Mouse (Mus musculus) midbrain, embryonic 15.5 days (tissue): ENCODE results near the gene Rwdd2a. TPM values are rescaled to one million over a fixed set of nuclear protein-coding genes. Genes with fewer than 3 reads are reported as not detected.
"Not testable (repeated sequence)": the region's sequence is repeated elsewhere in the genome, so short reads cannot be mapped to it uniquely, and the experiment has no call there.

Experiments
- ATAC-seq: fragments of 200-750 bp; cut with Nextera tagmentation; replicated peaks from 2 replicates; pipeline ENCODE4 v1.8.0; 2017; ENCODE audit warnings: moderate TSS enrichment
- H3K27ac ChIP-seq: fragments of 300-500 bp; sonication (generic); 2 replicates; pipeline ENCODE4 v1.5.1; 2015; ENCODE audit warnings: mild to moderate bottlenecking, inconsistent platforms
- H3K27me3 ChIP-seq: fragments of 300-500 bp; sonication (generic); replicated peaks from 2 replicates; pipeline ENCODE4 v1.6.1; 2015; ENCODE audit warnings: inconsistent platforms
- H3K36me3 ChIP-seq: fragments of 300-500 bp; sonication (generic); replicated peaks from 2 replicates; pipeline ENCODE4 v1.6.1; 2015; ENCODE audit warnings: inconsistent platforms
- H3K4me1 ChIP-seq: fragments of 300-500 bp; sonication (generic); 2 replicates; pipeline ENCODE4 v1.6.1; 2015; ENCODE audit warnings: inconsistent platforms
- H3K4me2 ChIP-seq: fragments of 300-500 bp; sonication (generic); 2 replicates; pipeline ENCODE4 v1.6.1; 2015; ENCODE audit warnings: inconsistent platforms, mild to moderate bottlenecking, moderate library complexity
- H3K4me3 ChIP-seq: fragments of 300-500 bp; sonication (generic); 2 replicates; pipeline ENCODE4 v1.5.1; 2015; ENCODE audit warnings: mild to moderate bottlenecking, inconsistent platforms
- H3K9ac ChIP-seq: fragments of 300-500 bp; sonication (generic); 2 replicates; pipeline ENCODE4 v1.6.1; 2015; ENCODE audit warnings: mild to moderate bottlenecking, inconsistent platforms
- H3K9me3 ChIP-seq: fragments of 300-500 bp; sonication (generic); 2 replicates; pipeline ENCODE4 v1.6.1; 2016; ENCODE audit warnings: inconsistent platforms
- WGBS: fragments of 180-500 bp; shearing (Covaris S2); methylation state at CpG from one replicate; pipeline ENCODE4 v1.1.7; 2015; ENCODE audit warnings: mixed read lengths; 5-methylcytosine and 5-hydroxymethylcytosine counted together
- polyA plus RNA-seq: library from polyadenylated mRNA; unstranded; fragments of >200 nt; fragmentation: Nextera tagmentation; extraction: Ambion mirVana; gene quantifications from 2 replicates; pipeline ENCODE4 v1.2.1, GENCODE M21; 2015

Gene Rwdd2a
- polyA plus RNA-seq, 1 experiment from 2014 or later: 17.6 TPM

- no peak overlapping the region for H3K9ac ChIP-seq
- H3K27ac ChIP-seq: no peak overlapping the region
- 82% methylated on average over 10 of the region's 10 CpGs for WGBS
Measured at GRCm38 (mm10) chr9:86570261-86570890, 1.4 kb upstream of the Rwdd2a start.

GRCm38 (mm10) chr9:86570946-86571345 lies 845 bp upstream of the Rwdd2a start:
- H3K27me3 ChIP-seq: no peaks in the 10 kb centered on the region
- H3K36me3 ChIP-seq: peaks cover 19% of the 10 kb centered on the region; the same call in 1 of the 2 replicates
- peak overlapping the region; percentile 99 for H3K4me2 ChIP-seq
- peaks cover 19% of the 10 kb centered on the region for H3K4me1 ChIP-seq
- ATAC-seq: no peak
- H3K4me3 ChIP-seq: peak overlapping the region; percentile 86
- H3K9me3 ChIP-seq: no peaks in the 10 kb centered on the region
- peak overlapping the region; percentile 78; the same call in 1 of the 2 replicates for H3K9ac ChIP-seq
- 21% methylated on average over 8 of the region's 8 CpGs for WGBS
- no peak overlapping the region for H3K27ac ChIP-seq

More at GRCm38 (mm10) chr9:86570261-86570890, 1.4 kb upstream of the Rwdd2a start:
- H3K4me1 ChIP-seq: peaks cover 19% of the 10 kb centered on the region
- peak overlapping the region; percentile 86 for H3K4me3 ChIP-seq
- no peak for ATAC-seq
- H3K4me2 ChIP-seq: peak overlapping the region; percentile 99
- peaks cover 19% of the 10 kb centered on the region for H3K36me3 ChIP-seq
- H3K9me3 ChIP-seq: no peaks in the 10 kb centered on the region
- no peaks in the 10 kb centered on the region for H3K27me3 ChIP-seq

- H3K4me1 ChIP-seq: peaks cover 19% of the 10 kb centered on the region
- peak overlapping the region; percentile 48; the same call in 1 of the 2 replicates for H3K27ac ChIP-seq
- WGBS: under 1% methylated on average over 25 of the region's 25 CpGs
- no peaks in the 10 kb centered on the region for H3K27me3 ChIP-seq
- H3K9me3 ChIP-seq: no peaks in the 10 kb centered on the region
- peak overlapping the region; percentile 99 for H3K4me2 ChIP-seq
- peak; percentile 77 for ATAC-seq
- 0 out of 2 replicates have a peak, but pooled peaks cover 12% of the 10 kb centered on the region for H3K36me3 ChIP-seq
- peak overlapping the region; percentile 78 for H3K9ac ChIP-seq
- peak overlapping the region; percentile 86 for H3K4me3 ChIP-seq
Measured at GRCm38 (mm10) chr9:86572196-86572595, 405 bp downstream of the Rwdd2a start.

GRCm38 (mm10) chr9:86572636-86573291 lies 973 bp downstream of the Rwdd2a start:
- WGBS: 6% methylated on average over 13 of the region's 13 CpGs
- Histone ChIP-seq H3K27ac (no peak overlapping the region), H3K27me3 (no peaks in the 10 kb centered on the region), H3K4me1 (peaks cover 19% of the 10 kb centered on the region), H3K36me3 (0 out of 2 replicates have a peak, but pooled peaks cover 9% of the 10 kb centered on the region), H3K9me3 (no peaks in the 10 kb centered on the region), H3K4me3 (peak overlapping the region; percentile 86), H3K4me2 (peak overlapping the region; percentile 99), H3K9ac (peak overlapping the region; percentile 78; the same call in 1 of the 2 replicates)
- no peak for ATAC-seq

GRCm38 (mm10) chr9:86573616-86574303 lies 2.0 kb downstream of the Rwdd2a start:
- Histone ChIP-seq H3K27me3 (no peaks in the 10 kb centered on the region), H3K9me3 (no peaks in the 10 kb centered on the region), H3K4me1 (peaks cover 19% of the 10 kb centered on the region), H3K9ac (no peak overlapping the region), H3K36me3 (0 out of 2 replicates have a peak, but pooled peaks cover 3% of the 10 kb centered on the region), H3K4me2 (no peak overlapping the region), H3K27ac (no peak overlapping the region), H3K4me3 (no peak overlapping the region)
- ATAC-seq: no peak
- WGBS: 88% methylated on average over 20 of the region's 20 CpGs

- ATAC-seq: no peak
- WGBS: 90% methylated on average over 6 of the region's 6 CpGs
Measured at GRCm38 (mm10) chr9:86575178-86575577, 3.4 kb downstream of the Rwdd2a start.

GRCm38 (mm10) chr9:86579657-86580056 lies 7.9 kb downstream of the Rwdd2a start:
- Histone ChIP-seq H3K4me1 (no peaks in the 10 kb centered on the region), H3K4me2 (no peak overlapping the region), H3K36me3 (no peaks in the 10 kb centered on the region), H3K4me3 (no peak overlapping the region), H3K27ac (no peak overlapping the region), H3K9me3 (no peaks in the 10 kb centered on the region), H3K27me3 (no peaks in the 10 kb centered on the region), H3K9ac (no peak overlapping the region)
- ATAC-seq: no peak
- 91% methylated on average over 10 of the region's 10 CpGs for WGBS

More at GRCm38 (mm10) chr9:86575178-86575577, 3.4 kb downstream of the Rwdd2a start:
- Histone ChIP-seq H3K27me3 (no peaks in the 10 kb centered on the region), H3K4me2 (no peak overlapping the region), H3K36me3 (no peaks in the 10 kb centered on the region), H3K9me3 (no peaks in the 10 kb centered on the region), H3K27ac (no peak overlapping the region), H3K9ac (no peak overlapping the region), H3K4me3 (no peak overlapping the region), H3K4me1 (peaks cover 17% of the 10 kb centered on the region)

- ATAC-seq: peak; percentile 76
- H3K4me1 ChIP-seq: no peaks in the 10 kb centered on the region
- H3K9ac ChIP-seq: no peak overlapping the region
- H3K4me2 ChIP-seq: no peak overlapping the region
- H3K27ac ChIP-seq: no peak overlapping the region
- H3K9me3 ChIP-seq: no peaks in the 10 kb centered on the region
- no peaks in the 10 kb centered on the region for H3K36me3 ChIP-seq
- 54% methylated on average over 3 of the region's 3 CpGs for WGBS
- no peaks in the 10 kb centered on the region for H3K27me3 ChIP-seq
- H3K4me3 ChIP-seq: no peak overlapping the region
Measured at GRCm38 (mm10) chr9:86583740-86584139, 11.9 kb downstream of the Rwdd2a start.

- H3K27ac ChIP-seq: no peak overlapping the region
- 90% methylated on average over 11 of the region's 11 CpGs for WGBS
- no peaks in the 10 kb centered on the region for H3K27me3 ChIP-seq
- H3K4me3 ChIP-seq: no peak overlapping the region
- ATAC-seq: no peak
- H3K9me3 ChIP-seq: no peaks in the 10 kb centered on the region
- no peak overlapping the region for H3K9ac ChIP-seq
- H3K4me1 ChIP-seq: no peaks in the 10 kb centered on the region
- no peak overlapping the region for H3K4me2 ChIP-seq
- no peaks in the 10 kb centered on the region for H3K36me3 ChIP-seq
Measured at GRCm38 (mm10) chr9:86587019-86587795, 15.4 kb downstream of the Rwdd2a start.

- no peak overlapping the region for H3K4me3 ChIP-seq
- peak; percentile 60 for ATAC-seq
- WGBS: 69% methylated on average over 19 of the region's 19 CpGs
- H3K4me1 ChIP-seq: no peaks in the 10 kb centered on the region
- H3K27me3 ChIP-seq: no peaks in the 10 kb centered on the region
- H3K36me3 ChIP-seq: no peaks in the 10 kb centered on the region
- H3K27ac ChIP-seq: no peak overlapping the region
- H3K9ac ChIP-seq: no peak overlapping the region
- H3K9me3 ChIP-seq: no peaks in the 10 kb centered on the region
- H3K4me2 ChIP-seq: no peak overlapping the region
Measured at GRCm38 (mm10) chr9:86592676-86593668, 21.2 kb downstream of the Rwdd2a start.

- H3K4me1 ChIP-seq, H3K36me3 ChIP-seq, ATAC-seq, H3K4me2 ChIP-seq, H3K27ac ChIP-seq, H3K9me3 ChIP-seq, H3K9ac ChIP-seq, H3K27me3 ChIP-seq, H3K4me3 ChIP-seq: not testable (repeated sequence)
- 68% methylated on average over 10 of the region's 10 CpGs for WGBS
Measured at GRCm38 (mm10) chr9:86594357-86594767, 22.6 kb downstream of the Rwdd2a start.
